Mouse (Mus musculus): Measurements from ENCODE around the gene Fam171a2. TPM values are rescaled to one million over a fixed set of nuclear protein-coding genes. Genes with fewer than 3 reads are reported as not detected.

Gene Fam171a2
- polyA plus RNA-seq (2016; fragmentation: Nextera tagmentation; extraction: Ambion mirVana), result 3.0 and 4.0 TPM in 2 replicates

- WGBS, result under 1% methylated on average over 40 of the region's 40 CpGs
- Histone ChIP-seq H3K27me3 (ENCODE audit: low read depth, poor library complexity, severe bottlenecking) (peaks cover 44% of the 10 kb centered on the region), H3K27ac (replicated peaks) (peak within 1 kb of the TSS; percentile 98), H3K4me3 (peak within 1 kb of the TSS; percentile 97), H3K9me3 (replicated peaks) (no peaks in the 10 kb centered on the region), H3K36me3 (peaks cover 17% of the 10 kb centered on the region), H3K4me1 (peaks cover 58% of the 10 kb centered on the region)
- DNase-seq (ENCODE audit: low spot score), result peak; percentile 91
Observed at GRCm38 (mm10) chr11:102447497-102447896, at the start of gene Fam171a2. TSS of gene Fam171a2 (minus strand) at chr11:102447682.

- no peaks in the 10 kb centered on the region for H3K27me3 ChIP-seq (ENCODE audit: low read depth, poor library complexity, severe bottlenecking)
- WGBS, result 93% methylated on average over 2 of the region's 2 CpGs
- no peaks in the 10 kb centered on the region for H3K9me3 ChIP-seq (replicated peaks)
- H3K4me1 ChIP-seq, result no peaks in the 10 kb centered on the region
- no peak overlapping the region for H3K27ac ChIP-seq (replicated peaks)
- no peak for DNase-seq (ENCODE audit: low spot score)
- H3K36me3 ChIP-seq, result peaks cover 94% of the 10 kb centered on the region
- H3K4me3 ChIP-seq, result no peak overlapping the region
Observed at GRCm38 (mm10) chr11:102496732-102497131, 49.2 kb upstream of the Fam171a2 start.

- Histone ChIP-seq H3K4me3 (no peak overlapping the region), H3K4me1 (no peaks in the 10 kb centered on the region), H3K9me3 (replicated peaks) (no peaks in the 10 kb centered on the region), H3K27ac (replicated peaks) (no peak overlapping the region), H3K27me3 (ENCODE audit: low read depth, poor library complexity, severe bottlenecking) (no peaks in the 10 kb centered on the region), H3K36me3 (peaks cover 96% of the 10 kb centered on the region)
- 94% methylated on average over 2 of the region's 2 CpGs for WGBS
- DNase-seq (ENCODE audit: low spot score), result no peak
Observed at GRCm38 (mm10) chr11:102496206-102496605, 48.7 kb upstream of the Fam171a2 start.

GRCm38 (mm10) chr11:102495742-102496141, 48.3 kb upstream of the Fam171a2 start:
- WGBS, result over 99% methylated on average over 5 of the region's 5 CpGs
- Histone ChIP-seq H3K4me3 (no peak overlapping the region), H3K36me3 (peaks cover 96% of the 10 kb centered on the region), H3K27me3 (ENCODE audit: low read depth, poor library complexity, severe bottlenecking) (no peaks in the 10 kb centered on the region), H3K27ac (replicated peaks) (no peak overlapping the region), H3K9me3 (replicated peaks) (no peaks in the 10 kb centered on the region), H3K4me1 (no peaks in the 10 kb centered on the region)
- DNase-seq (ENCODE audit: low spot score), result no peak

- Histone ChIP-seq H3K4me3 (no peak overlapping the region), H3K4me1 (no peaks in the 10 kb centered on the region), H3K27me3 (ENCODE audit: low read depth, poor library complexity, severe bottlenecking) (no peaks in the 10 kb centered on the region), H3K36me3 (peaks cover 92% of the 10 kb centered on the region), H3K27ac (replicated peaks) (no peak overlapping the region), H3K9me3 (replicated peaks) (no peaks in the 10 kb centered on the region)
- DNase-seq (ENCODE audit: low spot score), result no peak
- 97% methylated on average over 6 of the region's 6 CpGs for WGBS
Observed at GRCm38 (mm10) chr11:102495114-102495513, 47.6 kb upstream of the Fam171a2 start.

GRCm38 (mm10) chr11:102494063-102494650, 46.7 kb upstream of the Fam171a2 start:
- Histone ChIP-seq H3K4me3 (no peak overlapping the region), H3K9me3 (replicated peaks) (no peaks in the 10 kb centered on the region), H3K27ac (replicated peaks) (no peak overlapping the region), H3K27me3 (ENCODE audit: low read depth, poor library complexity, severe bottlenecking) (no peaks in the 10 kb centered on the region), H3K4me1 (no peaks in the 10 kb centered on the region), H3K36me3 (peaks cover 86% of the 10 kb centered on the region)
- 96% methylated on average over 7 of the region's 7 CpGs for WGBS
- DNase-seq (ENCODE audit: low spot score), result no peak

- WGBS, result 97% methylated on average over 2 of the region's 2 CpGs
- Histone ChIP-seq H3K27me3 (ENCODE audit: low read depth, poor library complexity, severe bottlenecking) (no peaks in the 10 kb centered on the region), H3K9me3 (replicated peaks) (no peaks in the 10 kb centered on the region), H3K36me3 (peaks cover 77% of the 10 kb centered on the region), H3K27ac (replicated peaks) (no peak overlapping the region), H3K4me1 (no peaks in the 10 kb centered on the region), H3K4me3 (no peak overlapping the region)
- no peak for DNase-seq (ENCODE audit: low spot score)
Observed at GRCm38 (mm10) chr11:102493241-102493640, 45.8 kb upstream of the Fam171a2 start.

GRCm38 (mm10) chr11:102487901-102488300, 40.4 kb upstream of the Fam171a2 start:
- Histone ChIP-seq H3K4me3 (no peak overlapping the region), H3K27ac (replicated peaks) (no peak overlapping the region), H3K4me1 (no peaks in the 10 kb centered on the region), H3K27me3 (ENCODE audit: low read depth, poor library complexity, severe bottlenecking) (no peaks in the 10 kb centered on the region), H3K9me3 (replicated peaks) (no peaks in the 10 kb centered on the region), H3K36me3 (peaks cover 73% of the 10 kb centered on the region)
- 97% methylated on average over 2 of the region's 2 CpGs for WGBS
- no peak for DNase-seq (ENCODE audit: low spot score)

- no peaks in the 10 kb centered on the region for H3K9me3 ChIP-seq (replicated peaks)
- no peak overlapping the region for H3K27ac ChIP-seq (replicated peaks)
- peaks cover 73% of the 10 kb centered on the region for H3K36me3 ChIP-seq
- H3K4me1 ChIP-seq, result no peaks in the 10 kb centered on the region
- peak; percentile 38 for DNase-seq (ENCODE audit: low spot score)
- WGBS, result 71% methylated on average over 11 of the region's 11 CpGs
- no peaks in the 10 kb centered on the region for H3K27me3 ChIP-seq (ENCODE audit: low read depth, poor library complexity, severe bottlenecking)
- H3K4me3 ChIP-seq, result no peak overlapping the region
Observed at GRCm38 (mm10) chr11:102486733-102487386, 39.4 kb upstream of the Fam171a2 start.

- Histone ChIP-seq H3K36me3 (peaks cover 93% of the 10 kb centered on the region), H3K9me3 (replicated peaks) (no peaks in the 10 kb centered on the region), H3K4me1 (no peaks in the 10 kb centered on the region), H3K27ac (replicated peaks) (no peak overlapping the region), H3K4me3 (no peak overlapping the region), H3K27me3 (ENCODE audit: low read depth, poor library complexity, severe bottlenecking) (no peaks in the 10 kb centered on the region)
- no peak for DNase-seq (ENCODE audit: low spot score)
- 96% methylated on average over 10 of the region's 10 CpGs for whole genome bisulfite sequencing
Observed at GRCm38 (mm10) chr11:102481779-102482178, 34.3 kb upstream of the Fam171a2 start.

GRCm38 (mm10) chr11:102480897-102481296, 33.4 kb upstream of the Fam171a2 start:
- WGBS, result 86% methylated on average over 4 of the region's 4 CpGs
- Histone ChIP-seq H3K9me3 (replicated peaks) (no peaks in the 10 kb centered on the region), H3K4me3 (no peak overlapping the region), H3K27ac (replicated peaks) (no peak overlapping the region), H3K36me3 (peaks cover 90% of the 10 kb centered on the region), H3K4me1 (no peaks in the 10 kb centered on the region), H3K27me3 (ENCODE audit: low read depth, poor library complexity, severe bottlenecking) (no peaks in the 10 kb centered on the region)
- DNase-seq (ENCODE audit: low spot score), result no peak

- H3K9me3 ChIP-seq (replicated peaks), result no peaks in the 10 kb centered on the region
Observed at GRCm38 (mm10) chr11:102480111-102480510, 32.6 kb upstream of the Fam171a2 start.

GRCm38 (mm10) chr11:102479581-102479980, 32.1 kb upstream of the Fam171a2 start:
- WGBS, result 96% methylated on average over 23 of the region's 23 CpGs
- DNase-seq (ENCODE audit: low spot score), result no peak
- no peaks in the 10 kb centered on the region for H3K9me3 ChIP-seq (replicated peaks)
- H3K27ac ChIP-seq (replicated peaks), result no peak overlapping the region
- peaks cover 89% of the 10 kb centered on the region for H3K36me3 ChIP-seq
- H3K27me3 ChIP-seq (ENCODE audit: low read depth, poor library complexity, severe bottlenecking), result no peaks in the 10 kb centered on the region
- H3K4me1 ChIP-seq, result no peaks in the 10 kb centered on the region
- H3K4me3 ChIP-seq, result no peak overlapping the region

More at GRCm38 (mm10) chr11:102480111-102480510, 32.6 kb upstream of the Fam171a2 start:
- DNase-seq (ENCODE audit: low spot score), result no peak
- Histone ChIP-seq H3K27ac (replicated peaks) (no peak overlapping the region), H3K36me3 (peaks cover 89% of the 10 kb centered on the region), H3K4me3 (no peak overlapping the region), H3K27me3 (ENCODE audit: low read depth, poor library complexity, severe bottlenecking) (no peaks in the 10 kb centered on the region), H3K4me1 (no peaks in the 10 kb centered on the region)
- 92% methylated on average over 15 of the region's 15 CpGs for WGBS
